Mouse (Mus musculus) embryo, embryonic 9.5 days (tissue): ENCODE data around the gene Tgm7.
"Not testable (repeated sequence)": the region's sequence is repeated elsewhere in the genome, so short reads cannot be mapped to it uniquely, and the experiment has no call there.

Experiments
- DNase-seq: peaks from one replicate; pipeline ENCODE4 v3.0.0-alpha.2; 2017; ENCODE audit errors: extremely low spot score

Tgm7 gene

DNA sequence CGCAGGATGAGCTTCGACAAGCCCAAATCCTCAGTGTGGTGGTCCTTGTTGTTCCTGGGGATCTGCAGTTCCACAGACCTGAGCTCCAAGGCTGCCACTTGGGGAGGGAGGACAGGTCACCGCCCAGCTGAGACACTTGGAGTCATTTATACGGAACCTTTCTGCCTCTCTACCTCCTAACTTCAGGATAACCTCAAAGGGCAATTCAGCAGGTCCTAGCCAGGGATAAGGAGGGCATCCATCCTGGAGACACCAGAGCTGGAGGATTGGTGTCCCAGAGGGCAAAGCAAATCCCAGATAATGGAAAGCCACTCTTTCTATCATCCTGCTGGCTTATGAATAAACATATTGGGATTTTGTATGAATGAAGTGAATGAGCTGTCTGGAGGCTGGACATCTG is at the start of gene Tgm7:
Tgm7 (minus strand) TSS at position 101 of the 400 bp plus-strand sequence.
- no peak for DNase-seq

DNA sequence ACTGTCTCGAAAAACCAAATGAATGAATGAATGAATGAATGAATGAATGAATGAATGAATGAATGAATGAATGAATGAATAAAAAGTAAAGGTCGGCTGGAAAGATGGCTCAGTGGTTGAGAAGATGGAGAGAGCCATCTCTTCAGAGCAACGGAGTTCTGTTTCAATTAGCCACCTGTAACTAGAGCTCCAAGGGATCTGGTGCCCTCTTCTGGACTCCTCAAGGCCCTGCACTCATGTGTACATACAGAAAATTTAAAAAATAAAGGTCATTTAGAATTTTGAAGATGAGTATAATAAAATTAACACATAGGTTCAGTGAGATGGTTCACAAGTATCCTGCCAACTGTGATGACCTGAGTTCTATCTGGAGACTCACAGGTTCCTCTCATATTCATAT is 43.5 kb upstream of the Tgm7 start:
- no peak for DNase-seq

DNA sequence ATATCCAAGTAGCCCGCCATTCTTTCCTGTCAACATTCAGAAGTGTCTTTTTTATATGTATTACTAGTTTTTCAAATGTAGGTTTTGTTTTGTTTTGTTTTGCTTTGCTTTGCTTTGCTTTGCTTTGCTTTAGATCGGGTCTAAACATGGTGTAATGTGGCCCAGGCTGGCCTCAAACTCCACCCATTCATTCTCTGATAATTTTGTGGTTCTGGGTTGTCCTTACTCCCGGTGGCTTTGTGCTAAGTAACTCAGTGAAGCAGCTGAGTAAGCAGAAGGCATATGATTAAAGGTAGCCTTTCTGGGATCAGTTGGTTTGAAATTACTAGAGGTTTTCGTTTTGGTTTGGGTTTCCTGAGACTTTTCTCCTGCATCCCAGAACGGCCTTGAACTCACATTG is 40.1 kb upstream of the Tgm7 start:
- DNase-seq: no peak

DNA sequence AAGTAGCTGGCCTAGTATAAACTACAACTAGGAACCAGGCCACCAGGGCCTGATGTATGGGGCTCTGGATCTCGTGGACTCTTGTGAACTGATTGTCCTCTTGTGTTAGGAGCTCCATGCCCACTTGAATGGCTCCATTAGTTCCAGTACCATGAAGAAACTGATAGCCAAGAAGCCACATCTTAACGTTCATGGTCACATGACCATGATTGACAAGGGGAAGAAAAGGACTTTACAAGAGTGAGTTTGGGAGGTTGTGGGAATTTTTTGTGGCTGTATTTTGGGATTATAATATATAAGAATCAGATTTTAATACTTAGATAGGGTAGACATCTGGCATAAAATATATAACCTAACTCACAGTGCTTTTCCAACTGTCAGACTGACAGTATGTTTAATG is 32.8 kb upstream of the Tgm7 start:
- no peak for DNase-seq

DNA sequence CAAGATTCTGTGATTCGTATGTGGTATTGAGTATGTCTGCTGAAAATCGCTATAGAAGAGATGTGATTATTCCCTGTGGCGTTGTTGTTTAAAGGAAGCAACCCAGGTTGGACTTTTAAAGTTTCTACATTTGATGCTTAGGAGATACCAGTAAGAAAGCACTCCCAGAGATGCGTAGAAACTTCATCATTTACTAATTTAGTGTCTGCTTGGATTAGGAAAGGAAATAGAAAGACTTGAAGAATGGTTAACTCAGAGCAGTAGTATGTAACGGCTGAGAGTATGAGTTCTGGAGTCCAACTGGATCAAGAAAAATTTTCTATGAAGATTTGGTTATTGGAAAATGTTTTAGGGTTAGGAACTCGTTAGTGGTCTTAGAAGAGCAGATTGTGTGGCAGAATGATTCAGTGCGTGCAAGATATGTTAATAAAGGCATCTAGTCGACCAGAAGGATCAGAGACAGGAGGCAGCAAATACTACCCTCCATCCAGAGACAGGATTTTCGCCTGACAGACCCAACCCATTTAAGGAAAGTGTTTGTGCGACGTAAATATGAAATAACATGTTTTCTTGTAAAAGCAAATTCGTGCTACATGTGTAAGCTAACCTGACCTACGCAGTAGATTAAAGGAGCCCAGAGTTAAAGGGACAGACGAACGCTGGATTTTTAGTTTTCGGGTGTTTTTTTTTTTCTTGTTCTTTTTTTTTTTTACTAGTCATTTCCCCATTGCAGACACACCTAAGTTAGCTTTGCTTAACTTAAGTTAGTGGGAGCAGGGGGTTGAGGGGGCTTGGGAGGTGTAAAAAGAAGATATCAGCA is 31.8 kb upstream of the Tgm7 start:
- DNase-seq: no peak

DNA sequence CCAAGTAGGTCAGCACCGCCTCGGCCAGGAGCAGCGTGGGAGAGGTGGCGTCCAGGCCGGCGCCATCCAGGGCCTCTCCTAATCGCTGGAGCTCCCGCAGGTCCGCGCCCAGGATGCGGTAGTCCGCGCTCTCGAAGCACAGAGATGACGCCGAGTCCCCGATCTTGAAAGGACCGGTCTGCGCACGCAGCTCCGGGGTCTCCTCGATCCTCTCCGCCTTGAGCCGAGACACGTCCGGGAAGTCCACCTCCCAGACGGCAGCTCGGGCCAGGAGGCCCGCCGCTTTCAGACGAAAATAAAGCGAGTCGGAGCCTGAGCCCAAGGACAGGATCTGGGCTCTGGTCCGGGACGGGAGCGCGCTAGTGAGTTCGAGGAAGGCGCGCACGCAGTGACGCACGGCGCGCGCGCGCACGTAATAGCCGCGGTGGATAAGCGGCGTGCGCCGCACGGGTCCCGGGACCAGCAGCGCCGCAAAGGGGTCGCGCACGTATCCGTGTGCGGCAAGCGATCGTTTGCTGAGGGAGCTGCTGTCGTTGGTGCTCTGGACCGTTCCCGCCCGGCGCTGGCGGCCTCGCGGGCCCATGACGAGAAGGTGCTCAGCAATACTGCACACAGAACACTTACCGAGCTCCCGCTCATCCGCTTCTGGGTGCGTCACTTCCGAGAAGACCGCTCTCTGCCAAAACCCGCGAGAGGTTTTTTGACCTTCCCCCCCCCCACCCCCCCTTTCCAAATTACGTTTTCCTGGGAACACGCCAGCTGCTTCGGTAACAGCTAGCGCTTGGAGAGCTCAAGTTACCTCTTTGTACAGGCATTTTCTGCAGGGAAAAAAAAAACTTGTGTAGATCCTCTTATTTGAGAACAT is 30.7 kb upstream of the Tgm7 start, which contains the start of the genes Adal and Lcmt2:
Adal (plus strand) TSS at position 411 of the 865 bp plus-strand sequence.
Lcmt2 (minus strand) TSS at position 636 of the 865 bp plus-strand sequence.
- peak; percentile 94 for DNase-seq

DNA sequence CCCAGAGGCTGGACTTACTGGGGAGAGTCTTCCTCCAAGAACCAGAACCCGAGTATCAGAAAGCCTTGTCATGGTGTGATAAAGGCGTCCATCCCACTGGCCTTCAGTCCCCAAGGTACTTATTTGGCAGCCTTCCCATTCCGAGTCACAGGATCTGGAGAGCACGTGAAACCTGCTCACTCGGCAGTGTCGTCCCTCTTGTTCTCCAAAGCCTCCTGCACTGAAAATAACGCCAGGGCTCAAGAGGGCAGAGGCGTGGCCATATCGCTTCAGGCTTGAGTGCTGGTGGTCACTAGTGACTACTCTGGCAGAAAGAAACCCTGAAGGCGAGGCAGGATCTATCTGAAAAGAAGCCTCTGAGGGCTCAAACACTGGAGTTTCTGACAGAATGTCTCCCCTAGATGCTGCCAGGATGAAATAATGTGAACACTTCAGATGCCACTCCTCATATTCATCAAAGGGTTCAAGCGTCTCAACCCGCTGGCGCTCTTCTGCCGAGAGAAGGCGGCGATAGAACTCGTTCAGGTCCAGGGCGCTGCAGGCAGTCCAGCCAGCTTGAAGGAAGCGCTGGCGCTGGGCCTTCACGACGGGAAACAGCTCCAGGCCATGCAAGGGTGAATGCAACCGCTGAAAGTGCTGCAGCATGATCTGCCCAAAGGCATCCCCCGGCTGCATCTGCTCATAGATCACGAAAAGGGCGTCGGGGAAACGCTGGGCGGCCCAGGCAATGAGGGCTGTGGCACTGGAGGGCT is 29.8 kb upstream of the Tgm7 start:
- no peak for DNase-seq

DNA sequence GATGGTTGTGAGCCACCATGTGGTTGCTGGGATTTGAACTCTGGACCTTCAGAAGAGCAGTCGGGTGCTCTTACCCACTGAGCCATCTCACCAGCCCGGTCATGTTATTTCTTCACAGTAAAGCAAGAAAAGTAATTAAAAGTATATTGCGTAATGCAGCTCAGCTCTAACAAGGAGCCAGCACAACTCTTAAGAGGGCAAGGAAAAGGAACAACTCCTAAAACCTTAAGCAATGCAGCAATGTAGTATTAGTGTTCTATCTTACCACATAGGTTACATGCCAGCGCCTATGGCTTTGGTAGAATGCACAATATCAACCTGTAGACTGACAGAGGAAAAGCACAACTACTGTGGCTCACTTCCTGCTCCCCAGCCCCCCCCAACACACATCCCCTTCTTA is 27.8 kb upstream of the Tgm7 start:
- DNase-seq: no peak

DNA sequence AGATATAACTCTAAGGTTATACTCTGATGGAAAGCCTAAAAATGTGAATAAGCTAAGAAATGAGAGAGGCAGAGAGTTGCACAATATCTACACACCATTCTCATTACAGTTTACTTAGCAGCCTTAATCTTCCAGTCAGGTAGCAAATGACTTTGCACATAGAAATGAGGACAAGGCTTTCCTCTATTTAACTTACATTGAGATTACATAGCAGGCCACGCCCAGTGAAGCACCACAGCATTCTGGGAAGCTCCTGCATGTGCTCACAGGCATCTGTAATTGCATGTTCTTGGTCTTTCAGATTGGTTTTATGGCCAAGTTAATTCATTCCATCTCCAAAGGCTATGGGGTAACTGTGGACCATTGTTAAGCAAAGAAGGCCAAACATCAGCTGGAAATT is 23.2 kb upstream of the Tgm7 start:
- no peak for DNase-seq

DNA sequence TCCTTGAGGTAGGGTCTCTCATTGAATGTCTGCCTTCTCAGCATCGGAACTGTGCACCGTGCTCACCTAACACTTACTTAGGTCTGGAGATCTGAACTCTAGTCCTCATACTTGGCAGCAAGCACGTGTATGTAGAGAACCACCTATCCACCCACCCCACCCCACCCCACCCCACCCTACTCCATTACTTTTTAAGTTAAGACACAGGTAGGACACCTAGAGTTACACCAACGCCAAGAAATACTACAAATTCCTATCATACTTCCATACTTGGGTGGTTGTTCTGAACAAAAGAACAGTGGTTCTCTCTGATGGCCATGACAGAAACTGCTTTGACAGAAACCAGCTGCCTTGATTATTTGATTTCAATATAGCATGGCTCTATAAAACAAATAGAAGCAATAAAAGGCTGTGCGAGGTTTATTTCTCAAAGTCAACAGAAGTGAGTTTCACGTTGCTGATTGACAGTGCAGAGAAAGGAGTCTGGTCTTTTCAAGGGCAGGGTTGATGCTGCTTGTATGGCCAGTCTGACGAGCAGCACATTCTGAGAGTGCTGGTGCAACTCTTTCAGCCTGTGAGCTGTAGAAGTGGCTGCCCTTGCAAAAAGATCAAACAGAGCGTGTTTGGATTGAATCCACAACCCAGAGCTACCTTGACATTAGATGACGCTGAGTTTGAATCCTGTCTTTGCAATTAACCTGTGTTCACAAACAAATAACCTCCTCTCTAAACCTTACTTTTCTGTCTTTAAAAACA is 19.4 kb upstream of the Tgm7 start:
- no peak for DNase-seq

DNA sequence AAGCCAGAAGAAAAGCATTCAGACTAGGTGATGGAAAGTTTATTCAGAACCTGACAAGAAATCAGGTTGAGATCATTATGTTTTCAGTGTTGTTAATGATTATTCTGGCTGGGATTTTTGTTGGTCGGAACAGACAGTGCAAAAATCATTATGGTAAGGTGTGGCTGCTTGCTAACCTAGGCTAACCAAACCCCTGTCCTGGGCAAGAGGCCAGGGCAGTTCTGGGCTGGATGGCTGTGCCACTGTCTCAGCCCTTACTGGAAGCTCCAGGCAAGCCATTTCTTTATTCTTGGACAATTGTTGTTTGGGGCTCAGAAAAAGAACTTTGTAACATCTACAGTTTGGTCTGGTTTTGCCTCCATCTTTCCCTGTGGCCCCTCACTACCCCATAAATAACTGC is 17.9 kb upstream of the Tgm7 start:
- no peak for DNase-seq

DNA sequence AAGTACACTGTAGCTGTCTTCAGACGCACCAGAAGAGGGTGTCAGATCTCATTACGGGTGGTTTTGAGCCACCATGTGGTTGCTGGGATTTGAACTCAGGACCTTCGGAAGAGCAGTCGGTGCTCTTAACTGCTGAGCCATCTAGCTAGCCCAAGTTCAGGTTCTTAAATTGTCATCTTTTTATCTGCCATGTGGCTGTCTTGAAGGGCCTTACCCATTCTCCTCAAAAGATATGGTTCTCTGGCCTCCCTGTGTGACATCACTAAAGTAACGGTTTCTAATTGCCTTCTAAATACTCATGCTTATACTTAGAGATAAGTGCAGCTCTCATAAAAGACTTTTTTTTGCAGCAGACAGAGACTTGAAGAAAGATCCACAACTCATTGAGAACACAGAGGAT is 16.7 kb upstream of the Tgm7 start:
- DNase-seq: not testable (repeated sequence)

DNA sequence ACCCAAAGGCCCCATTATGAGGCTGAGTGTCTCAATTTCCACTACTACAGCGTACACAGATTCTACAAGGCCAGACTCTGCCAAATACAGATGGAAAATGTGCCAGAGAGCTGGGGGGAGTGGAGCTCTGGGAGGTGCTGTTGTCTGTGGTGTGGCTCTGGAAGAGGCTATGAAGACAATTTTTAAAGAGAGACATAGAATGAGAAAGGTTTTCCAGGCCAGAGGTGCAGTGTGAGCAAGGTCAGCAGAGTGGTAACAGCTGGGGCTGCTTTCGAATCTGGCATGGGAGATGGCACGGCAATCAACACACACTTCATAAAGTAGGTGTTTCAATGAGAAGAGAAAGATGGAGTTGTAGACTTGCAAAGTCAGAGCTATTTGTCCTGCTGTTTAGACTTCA is 9.7 kb upstream of the Tgm7 start:
- no peak for DNase-seq

DNA sequence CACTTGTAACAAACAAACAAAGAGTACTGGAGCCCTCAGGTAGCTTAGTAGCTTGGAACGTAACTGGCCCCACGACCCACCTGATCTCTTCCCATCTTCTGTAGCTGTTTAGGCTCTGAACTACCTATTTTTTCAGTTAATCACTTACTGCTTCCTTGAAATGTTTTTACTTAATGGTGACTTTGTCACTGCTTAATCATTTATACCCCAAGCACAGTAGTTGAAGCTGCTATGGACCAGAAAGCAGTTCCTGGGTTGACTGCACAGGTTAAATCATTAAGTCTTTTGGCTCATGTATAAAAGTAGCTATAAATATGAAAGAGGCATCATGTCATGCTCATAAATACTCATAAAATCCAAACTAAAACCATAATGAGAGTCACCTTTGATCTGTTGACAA is 5.8 kb upstream of the Tgm7 start:
- DNase-seq: no peak

DNA sequence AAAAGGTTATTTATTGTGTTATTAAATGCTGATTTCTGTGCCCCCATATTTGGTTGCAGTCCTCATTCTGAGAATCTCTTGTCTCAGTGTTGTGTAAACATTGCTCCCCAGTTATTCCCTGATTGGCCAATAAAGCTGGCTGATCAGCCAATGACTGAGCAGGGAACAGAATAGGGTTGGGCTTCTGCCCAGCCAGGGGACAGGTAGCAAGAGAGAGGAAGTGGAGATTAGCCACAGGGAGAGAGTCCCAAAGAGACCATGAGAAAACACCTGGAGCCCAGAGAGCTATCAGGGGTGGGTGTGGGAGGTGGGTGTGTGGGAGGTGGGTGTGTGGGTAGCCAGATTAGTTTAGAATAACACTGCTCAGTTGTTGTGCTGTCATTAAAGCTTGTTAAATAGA is 3.7 kb downstream of the Tgm7 start:
- no peak for DNase-seq

DNA sequence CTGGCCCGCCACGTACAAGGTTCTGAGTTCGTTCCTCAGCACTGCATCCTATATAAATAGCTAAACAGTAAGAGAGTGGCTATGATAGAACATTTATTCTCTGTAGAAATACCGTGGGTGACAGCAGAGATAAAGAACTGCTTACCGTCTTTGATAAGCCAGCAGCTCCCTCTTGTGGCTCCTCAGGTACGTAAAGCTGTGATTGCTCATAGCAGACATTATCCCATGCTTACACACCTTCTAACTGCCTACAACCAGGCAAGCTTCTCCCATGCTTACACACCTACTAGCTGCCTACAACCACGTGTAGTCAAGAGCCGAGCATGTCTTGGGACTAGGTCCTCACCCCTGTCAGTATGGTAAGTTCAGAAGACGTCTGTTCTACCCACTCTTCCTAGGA is 7.5 kb downstream of the Tgm7 start:
- DNase-seq: peak; percentile 42

DNA sequence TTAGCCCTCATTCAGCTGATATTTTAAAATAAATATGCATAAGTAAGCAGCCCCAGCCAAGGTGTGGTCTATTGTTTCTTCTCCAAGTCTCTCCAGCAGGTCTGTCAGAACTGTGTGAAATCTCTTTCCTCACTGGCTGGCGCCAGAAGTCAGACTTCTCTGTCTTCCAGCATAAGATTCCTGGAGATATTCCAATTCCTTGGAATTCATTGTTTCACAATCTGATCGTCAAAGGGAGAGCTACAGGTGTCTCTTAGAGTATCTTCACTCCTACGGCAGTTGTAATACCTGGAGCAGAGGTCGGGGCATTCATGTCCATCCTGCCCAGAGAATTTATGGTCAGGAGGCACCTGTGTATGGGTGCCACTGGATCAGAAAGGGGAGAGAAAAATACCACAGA is 19.8 kb downstream of the Tgm7 start:
- no peak for DNase-seq

DNA sequence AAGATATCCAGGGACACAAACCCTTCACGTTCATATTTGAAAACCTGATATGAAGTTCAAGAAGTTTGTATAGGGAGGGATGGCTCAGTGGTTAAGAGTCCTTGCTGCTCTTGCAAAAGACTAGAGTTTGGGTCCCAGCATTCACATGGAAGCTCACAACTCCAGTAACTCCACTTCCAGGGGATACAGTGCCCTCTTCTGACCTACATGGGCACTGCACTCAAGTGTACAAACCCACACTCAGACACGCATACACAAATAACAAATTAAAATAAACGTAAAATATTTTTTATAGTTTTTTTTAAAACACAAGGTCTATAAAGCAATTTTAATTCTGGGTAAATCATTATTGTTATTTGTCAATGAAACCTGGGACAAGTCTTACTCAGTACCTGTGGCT is 21.1 kb downstream of the Tgm7 start:
- no peak for DNase-seq

DNA sequence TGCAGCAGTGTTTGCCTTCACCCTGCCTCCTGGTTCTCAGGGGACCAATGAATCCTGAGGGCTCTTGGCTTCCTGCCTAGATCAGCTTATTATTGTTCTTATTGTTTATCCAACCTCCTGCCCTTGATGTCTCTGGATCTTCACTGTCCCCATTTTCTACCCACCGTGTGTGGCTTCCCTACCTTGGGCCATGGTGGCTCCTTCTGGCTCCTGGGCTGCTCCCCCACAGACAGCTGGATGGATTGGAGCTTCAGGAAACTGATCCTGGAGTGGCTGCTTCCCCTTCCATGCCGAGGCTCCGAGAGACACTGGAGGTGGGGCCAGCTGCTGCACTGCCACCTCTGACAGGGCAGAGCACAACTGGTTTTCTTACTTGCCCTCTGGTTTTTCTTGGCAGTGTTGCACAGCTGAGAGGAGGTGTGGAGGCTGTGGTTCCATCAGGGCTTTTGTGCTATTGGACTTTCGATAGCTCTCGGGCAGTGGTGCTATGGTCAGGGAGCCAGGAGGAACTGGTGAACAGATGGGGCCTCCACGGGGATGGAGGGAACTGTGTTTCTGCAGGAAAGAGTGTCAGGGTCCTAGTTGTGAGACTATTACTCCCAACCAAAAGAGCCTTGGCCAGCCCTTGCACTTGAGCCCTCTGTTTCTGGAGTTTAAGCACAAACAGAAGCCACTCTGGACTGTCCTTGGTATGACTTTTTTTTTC is 24.0 kb downstream of the Tgm7 start, which contains the start of gene Tgm5:
Tgm5 (minus strand) TSS at position 362 of the 706 bp plus-strand sequence.
- DNase-seq: no peak

DNA sequence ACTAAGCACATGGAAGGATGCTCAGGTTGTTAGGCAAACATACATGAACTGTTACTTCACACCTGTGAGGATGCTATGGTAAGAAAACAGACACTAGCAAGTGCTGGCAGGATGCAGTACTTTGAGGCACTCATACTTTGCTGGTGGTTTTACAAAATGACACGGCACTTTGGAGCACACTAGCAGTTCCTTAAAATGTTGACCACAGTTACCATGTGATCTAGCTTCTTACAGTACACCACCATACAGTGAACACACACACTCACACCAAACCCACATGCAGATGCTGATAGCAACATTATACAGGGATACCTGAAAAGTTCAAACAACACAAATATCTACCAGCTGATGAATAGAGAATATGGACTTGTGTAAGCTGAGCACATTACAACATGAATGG is 27.0 kb downstream of the Tgm7 start:
- no peak for DNase-seq

DNA sequence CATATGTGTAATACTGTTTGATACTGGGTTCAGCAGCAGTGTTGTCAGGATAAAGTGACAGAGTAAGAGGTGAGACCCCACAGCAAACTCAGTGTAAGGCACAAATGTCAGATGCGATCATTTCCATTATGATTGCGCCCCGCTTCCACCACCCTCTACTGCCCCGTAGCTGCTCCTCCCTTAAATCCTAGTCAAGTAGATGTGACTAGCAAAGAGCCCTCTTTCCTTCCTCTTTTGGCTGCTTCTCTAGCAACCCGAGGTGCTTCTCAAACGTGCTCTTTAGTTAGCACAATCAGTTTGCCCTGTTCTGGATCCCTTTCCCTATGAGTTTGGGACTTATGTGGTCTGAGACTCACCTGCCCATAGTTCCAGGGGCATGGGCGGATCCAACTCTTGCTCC is 34.8 kb downstream of the Tgm7 start:
- DNase-seq: no peak
